Mouse (Mus musculus) gastrocnemius, adult 18-20 months (tissue): Measurements from ENCODE around the gene Smco3. TPM values are rescaled to one million over a fixed set of nuclear protein-coding genes. Genes with fewer than 3 reads are reported as not detected.
A peak's percentile ranks its signal among the peaks of the same experiment; 100 is the strongest.

Experiments
- DNase-seq: peaks from one replicate; pipeline ENCODE4 v3.0.0; 2021; ENCODE audit warnings: low spot score
- total RNA-seq, 2 experiments: library from RNA; stranded (reverse); gene quantifications; 2 replicates each; pipeline ENCODE4 v1.2.3; 2021

The Smco3 gene
- total RNA-seq, 2 experiments from 2014 or later = 0.21 to 0.28 TPM

DNA sequence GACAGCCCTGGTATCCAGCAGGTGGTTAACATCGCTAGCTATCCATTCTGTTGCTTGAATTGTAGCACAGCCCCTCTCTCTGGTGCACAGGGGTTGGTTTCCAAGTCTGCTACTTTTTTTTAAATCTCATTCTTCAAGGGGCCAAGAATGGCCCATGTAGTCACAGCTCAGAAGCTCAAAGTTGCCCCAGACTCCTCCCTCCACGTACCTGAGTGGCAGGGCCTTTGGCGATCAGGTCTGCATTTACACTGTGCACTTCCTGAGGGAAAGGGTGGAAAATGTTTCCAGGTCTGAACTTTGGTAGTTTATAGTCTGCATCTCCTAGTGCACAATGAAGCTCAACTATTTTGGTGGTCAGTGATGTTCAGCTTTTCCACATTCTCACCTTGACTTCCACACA is 12.0 kb upstream of the Smco3 start:
- no peak for DNase-seq

DNA sequence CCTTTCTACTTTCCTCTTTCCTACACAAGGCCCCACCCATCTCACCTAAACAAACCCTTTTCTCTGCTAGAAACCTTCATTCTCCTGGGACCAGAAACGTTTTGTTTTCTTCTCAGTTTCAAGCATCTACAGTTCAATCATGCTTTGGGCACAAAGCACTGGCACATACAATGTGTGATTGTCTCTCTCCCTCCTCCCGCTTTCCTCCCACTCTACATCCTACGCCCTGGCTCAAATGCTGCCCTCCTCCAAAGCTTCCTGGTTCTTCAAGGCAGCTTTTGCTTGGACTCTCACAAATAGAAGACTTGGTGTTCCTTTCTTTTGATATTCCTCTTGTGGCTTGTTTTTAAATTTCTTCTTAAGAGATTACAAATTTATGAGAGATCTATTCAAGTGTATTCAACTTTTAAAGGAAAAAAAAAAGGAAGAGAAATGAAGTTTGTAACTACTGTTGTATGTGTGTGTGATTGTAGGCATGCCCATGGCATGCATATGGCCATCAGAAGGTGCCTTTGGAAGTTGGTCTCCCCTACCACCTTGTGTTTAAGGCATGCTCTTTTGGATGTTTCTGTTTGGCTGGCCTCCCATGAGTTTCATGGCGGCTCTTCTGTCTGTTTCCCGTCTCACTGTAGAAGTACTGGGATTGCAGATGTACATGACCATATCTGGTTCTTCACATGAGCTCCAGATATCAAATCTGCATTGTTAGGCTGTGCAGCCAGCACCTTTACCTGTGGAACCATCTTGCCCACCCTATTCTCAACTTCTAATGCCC is 10.6 kb upstream of the Smco3 start:
- DNase-seq = no peak

DNA sequence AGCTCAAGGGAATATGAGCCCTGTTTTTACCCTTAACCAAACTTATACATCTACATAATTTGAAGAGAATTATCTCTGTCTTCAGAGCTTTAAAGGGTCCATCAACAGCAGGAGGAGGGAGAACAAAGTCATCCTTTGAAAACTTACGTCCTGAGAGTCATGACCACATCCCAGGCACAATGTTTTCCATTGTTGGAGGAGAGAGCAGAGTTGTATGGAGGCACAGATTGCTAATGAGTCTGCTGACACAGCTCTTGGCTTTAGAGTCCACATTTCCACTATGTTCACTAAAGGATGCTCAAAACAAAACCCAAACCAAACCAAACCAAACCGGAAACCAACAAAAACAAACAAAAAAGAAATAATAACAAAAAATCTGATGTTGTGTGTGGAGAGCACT is 9.7 kb upstream of the Smco3 start:
- no peak for DNase-seq

DNA sequence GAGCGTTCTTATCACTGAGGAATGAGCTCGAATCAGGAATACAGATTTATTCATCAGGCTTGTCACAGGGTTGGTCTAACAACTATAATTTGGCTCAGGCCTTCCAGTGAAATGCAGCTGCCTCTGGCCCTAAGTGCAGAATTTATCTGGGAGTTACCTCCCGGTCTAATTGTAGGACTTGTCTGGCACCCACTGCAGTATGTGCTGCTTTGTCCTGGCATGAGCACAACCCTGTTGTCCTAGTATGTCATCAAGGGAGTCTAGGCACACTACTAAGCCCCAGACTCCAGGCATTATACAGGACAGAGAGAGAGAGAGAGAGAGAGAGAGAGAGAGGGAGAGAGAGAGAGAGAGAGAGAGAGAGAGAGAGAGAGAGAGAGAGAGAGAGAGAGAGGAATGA is 2.1 kb upstream of the Smco3 start:
- DNase-seq = no peak

DNA sequence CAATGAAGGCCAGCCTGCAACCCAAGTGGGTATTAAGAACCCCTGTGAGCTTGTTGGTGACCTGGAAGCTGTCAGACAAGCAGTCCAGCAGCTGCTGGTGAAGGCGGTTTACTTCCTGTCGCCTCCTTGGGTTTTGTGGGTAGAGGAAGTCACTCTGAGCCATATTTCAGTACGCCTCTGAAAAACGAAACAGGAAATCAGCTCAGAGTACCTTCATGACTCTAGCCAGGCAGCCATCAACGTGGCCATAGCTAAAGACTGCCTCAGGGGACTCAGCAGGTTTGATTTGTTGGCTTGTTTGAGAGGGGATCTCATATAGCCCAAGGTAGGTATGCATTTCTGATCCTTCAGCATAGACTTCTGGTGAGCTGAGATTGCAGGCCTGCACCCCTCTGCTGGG is 3.5 kb downstream of the Smco3 start:
- DNase-seq = no peak

DNA sequence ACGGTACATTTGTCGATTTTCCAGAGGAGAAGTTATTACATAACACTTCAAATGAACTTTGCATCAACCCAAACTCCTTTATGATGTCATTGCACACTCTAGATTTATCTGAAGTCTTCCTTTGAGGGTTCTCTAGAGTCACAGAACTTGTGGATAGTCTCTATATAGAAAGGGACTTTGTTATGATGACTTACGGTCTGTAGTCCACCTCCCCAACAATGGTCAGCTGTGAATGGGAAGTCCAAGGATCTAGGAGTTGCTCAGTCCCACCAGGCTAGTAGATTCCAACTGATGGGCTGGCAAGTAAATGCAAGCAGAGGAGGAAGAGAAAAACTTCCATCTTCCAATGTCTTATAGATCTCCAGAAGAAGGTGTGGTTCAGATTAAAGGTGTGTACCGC is 6.6 kb downstream of the Smco3 start:
- DNase-seq = no peak

DNA sequence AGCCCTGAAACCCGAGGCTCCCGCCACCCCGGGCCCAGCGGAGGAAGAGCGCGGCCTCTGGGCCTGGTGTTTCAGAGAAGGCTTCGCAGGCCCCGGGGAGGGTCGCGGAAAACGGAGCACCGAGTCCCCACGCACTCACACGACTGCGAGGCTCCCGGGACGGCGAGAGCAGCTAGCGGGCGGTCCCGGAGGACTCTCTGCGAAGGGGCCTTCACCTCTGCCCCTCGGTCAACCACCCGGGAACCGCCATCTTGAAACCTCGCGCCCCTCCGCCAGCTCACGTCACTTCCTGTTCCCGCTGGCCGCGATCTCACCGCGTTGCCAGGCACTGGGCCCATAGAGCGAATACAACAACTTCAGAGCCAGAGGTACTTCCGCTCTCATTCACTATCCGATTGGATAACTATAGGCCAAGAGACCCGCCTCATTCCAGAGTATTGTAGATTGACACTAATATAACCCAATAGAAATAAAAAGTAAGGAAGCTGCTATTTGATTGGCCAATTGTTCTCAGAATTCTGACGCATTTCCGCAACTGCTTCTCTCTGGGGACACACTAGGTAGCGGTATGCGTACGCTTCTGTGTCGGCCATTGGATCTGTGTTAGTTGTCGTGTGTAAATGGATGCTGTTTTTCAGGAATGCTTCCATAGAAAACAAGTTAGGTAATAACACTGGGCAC is 7.2 kb downstream of the Smco3 start, which contains the start of gene Wbp11:
Wbp11 (minus strand) TSS at position 353 of the 681 bp plus-strand sequence.
- peak; percentile 97 for DNase-seq

DNA sequence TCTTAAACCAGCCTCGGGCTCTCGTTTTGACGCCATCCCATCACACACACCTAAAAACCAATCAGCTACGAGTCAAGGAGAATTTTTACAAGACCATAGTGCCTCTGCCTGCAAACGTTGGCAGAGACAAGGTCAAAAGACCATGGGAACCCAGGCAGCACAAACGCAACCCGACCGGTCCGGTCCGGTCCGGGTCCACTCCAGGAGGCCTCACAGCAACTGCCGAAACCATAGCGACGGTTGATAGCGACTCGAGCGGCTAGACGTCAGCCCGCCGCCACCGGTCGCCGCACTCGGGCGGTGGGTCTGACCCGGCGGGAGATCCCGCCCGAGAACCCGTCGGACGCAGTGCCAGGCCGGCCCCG is 7.8 kb downstream of the Smco3 start, which contains the start of gene BC049715:
BC049715 (plus strand) TSS at position 111 of the 365 bp plus-strand sequence.
- no peak for DNase-seq

DNA sequence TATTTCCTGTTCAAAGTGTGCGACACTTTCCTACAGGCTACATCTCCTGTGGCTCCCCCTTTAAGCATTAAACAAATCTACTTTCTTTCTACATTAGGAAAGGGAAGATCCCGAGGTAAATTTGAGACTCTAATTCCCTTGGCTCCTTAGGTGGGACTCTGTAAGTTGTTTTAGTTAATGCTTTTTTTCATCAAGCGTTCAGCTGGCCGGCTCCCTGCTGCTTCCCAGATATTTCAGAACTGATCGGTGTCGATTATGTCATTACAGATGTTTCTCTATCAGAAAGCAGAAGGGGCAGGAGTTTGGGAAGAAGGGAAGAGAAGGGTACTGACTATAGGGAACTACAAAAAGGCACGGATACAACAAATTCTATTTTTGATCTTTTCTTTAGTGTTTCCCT is 8.1 kb downstream of the Smco3 start:
- no peak for DNase-seq

DNA sequence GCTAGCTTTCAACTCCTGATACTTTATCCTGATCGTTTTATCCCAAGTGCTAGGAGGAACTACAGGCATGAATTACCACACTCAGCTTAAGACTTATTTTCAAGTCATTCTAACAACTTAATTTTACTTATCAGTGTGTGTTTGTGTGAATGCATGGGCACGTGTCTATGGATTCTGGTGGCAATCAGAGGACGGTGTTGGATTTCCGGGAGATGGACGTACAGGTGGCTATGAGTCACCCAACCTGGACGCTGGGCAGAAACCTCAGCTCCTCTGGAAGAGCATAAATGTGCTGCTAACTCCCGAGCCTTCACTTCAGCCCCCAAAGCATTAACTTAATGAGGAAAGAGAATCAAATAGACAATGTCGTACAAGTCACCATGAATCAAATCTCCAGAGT is 10.3 kb downstream of the Smco3 start:
- no peak for DNase-seq

DNA sequence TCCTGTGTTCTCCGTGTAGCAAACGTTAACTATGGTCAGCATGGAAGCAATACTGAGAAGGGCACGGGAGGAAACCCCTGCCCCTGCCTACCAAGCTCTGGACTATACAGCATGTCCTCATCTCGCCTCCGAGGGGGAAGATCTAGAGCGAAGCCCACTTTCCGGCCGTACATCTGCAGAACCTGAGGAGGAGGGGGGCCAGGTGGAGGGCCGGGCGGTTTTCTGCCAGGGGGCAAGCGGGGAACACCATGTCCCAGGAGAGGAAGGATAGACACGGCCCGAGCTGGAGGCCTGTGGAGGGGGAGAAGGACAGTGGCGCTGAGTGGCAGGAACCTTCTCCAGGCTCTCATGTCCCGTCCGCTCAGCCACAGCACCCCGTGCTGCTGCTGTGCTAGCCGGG is 14.2 kb downstream of the Smco3 start:
- no peak for DNase-seq

DNA sequence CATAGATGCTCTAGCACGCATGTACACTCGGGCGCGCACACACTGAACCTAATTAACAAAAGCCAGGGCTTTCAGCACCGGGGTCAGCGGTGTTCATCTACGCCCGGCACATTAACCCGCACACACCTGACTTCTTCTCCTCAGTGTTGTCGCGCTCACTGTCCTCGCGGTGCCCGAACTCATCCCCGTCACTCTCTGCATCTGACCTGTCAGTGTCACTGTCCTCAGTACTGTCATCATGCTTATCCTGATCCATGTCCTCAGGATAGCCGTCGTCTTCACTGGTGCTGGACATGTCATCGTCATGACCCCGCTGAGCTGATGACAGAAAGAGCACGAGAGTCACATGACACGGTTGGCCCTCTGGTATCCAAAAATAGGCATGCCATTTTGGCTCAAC is 14.9 kb downstream of the Smco3 start:
- DNase-seq = no peak

DNA sequence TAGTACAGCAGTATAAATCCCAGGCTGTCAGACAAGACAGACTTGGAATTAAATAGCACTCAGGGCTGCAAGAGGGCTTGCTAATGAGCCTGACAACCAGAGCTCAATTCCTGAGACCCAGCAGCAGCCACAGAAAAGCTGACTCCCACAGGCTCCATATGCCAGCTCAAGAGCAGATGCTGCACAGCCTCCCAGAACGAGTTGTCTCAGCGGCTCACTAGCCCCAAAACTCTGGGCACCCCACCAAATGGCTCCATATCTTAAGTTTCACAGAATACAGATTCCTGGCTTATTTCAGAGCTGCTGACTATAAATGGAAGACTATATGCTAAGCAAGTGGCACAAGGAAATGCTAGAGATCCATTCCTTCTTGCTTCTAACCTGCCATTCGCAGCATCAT is 17.7 kb downstream of the Smco3 start:
- DNase-seq = no peak

DNA sequence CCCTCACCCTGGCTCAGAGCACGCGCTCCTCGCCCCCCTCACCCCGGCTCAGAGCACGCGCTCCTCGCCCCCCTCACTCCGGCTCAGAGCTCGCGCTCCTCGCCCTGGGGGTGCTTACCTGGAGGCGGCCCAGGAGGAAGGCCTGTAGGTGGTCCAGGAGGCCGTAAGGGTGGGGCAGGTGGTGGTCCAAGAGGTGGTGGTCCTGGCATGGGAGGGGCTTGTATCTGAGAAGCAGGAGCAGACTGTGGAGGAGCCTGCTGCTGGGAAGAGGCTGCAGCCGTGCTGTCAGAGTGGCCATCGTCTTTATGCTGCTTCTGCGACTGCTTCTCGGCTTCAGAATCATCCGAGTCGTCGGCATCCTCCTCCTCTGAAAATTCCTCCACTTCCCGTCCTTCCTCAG is 18.4 kb downstream of the Smco3 start:
- no peak for DNase-seq

DNA sequence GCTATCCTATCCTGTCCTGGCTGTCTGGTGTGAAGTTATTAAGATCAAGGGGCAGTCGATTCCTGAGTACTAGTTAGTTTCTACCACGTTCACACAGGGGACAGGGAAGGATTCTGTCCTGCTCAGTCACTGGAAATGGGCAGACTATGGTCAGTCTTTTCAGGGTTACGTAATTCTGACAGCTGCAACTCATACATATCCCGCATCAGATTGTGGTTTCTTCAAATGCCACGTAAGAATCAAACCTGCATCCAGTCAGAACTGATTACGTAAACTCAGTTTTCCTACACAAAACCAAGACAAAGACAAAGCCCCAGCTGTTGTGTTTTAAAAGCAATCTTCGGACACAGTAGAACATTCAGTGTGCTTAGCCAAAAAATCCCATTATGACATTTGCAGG is 19.9 kb downstream of the Smco3 start:
- no peak for DNase-seq

DNA sequence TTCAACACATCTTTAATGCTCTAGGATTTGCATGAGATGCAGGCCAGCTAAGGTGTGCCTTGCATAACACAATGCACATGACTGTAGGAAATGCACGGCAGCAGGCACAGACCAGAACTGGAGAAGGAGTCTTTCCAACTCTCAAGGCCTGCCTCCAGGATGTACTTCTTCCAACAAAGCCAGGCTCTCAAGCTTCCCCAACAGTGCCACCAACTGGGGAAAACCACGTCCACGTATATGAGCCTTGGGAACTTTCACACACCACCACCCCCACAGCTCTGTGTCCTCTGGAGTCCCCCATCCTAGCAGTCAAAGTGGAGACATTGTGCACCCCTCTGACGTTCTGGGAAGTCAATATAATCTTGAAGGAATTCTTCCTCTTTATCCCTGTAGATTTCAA is 22.1 kb downstream of the Smco3 start:
- DNase-seq = no peak

DNA sequence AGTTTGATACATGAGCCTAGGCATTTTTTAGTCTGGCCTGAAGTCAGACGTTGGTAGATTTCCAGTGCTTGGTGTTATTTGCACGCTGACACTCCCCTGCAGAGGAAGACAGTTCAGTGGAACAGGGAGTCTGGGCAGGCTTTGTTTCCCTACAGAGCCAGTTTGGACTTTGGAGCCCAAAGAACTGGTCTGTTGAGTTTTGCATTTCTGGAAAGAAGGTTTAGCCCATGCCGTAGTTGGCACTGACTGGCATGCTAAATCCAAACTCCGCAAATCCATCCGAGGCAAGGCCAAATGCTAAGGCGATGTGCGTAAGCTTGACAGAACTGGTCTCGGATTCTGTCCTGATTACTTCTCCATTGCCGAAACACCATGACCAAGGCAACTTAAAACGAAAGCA is 24.1 kb downstream of the Smco3 start:
- DNase-seq = no peak

DNA sequence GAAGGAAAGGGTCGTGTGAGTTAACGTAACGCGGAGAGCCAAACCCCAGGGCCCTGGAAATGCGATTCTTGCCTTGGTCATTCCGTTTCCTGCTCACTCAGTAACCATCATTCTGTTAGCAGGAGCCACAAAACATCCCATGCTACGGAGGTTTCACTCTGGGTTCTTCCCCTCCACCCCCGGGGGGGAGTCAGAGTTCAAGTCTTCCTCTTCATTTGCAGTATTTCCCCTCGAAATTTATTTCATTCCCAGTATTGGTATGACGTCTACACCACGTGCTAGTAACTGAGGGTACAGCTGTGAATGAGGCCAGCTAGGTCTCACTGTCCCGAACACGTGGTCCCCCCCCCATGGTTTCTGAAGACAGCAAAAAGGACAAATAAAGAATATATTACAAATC is 25.6 kb downstream of the Smco3 start:
- no peak for DNase-seq

DNA sequence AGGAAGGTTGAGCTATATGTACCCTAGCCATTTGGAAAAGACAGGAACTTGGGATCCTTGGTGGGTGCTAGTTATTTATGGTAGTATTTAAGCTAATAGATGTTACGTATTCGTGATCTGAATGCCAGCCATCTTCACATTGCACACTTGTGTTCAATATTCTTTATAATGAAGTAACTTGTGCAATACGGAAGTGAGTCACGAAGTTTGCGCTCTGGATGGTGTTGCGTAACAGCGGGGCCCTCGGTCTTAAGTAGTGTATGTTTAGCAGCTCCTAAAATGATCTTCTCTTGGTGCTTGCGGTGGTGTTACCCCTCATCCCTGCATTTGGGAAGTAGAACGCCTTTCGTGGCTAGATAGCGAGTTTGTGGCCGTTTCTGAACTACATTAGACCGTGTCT is 26.2 kb downstream of the Smco3 start:
- DNase-seq = peak; percentile 40

DNA sequence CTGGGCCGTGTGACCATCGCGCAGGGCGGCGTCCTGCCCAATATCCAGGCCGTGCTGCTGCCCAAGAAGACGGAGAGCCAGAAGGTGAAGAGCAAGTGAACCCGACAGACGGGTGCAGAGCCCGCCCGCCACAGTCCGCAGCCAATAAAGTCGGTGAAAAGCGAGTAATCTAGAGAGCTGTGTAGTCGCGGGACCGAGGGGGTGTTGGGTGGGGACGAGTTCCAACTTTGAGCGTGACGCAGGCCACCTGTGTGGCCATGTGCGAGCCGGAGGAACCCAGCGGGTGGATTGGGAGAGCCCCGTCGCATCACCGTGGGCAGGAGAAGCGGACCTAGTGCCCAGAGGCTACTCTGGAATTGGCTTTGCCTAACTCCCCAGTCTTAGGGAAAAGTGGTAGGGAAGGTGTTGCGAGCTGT is 26.6 kb downstream of the Smco3 start:
- DNase-seq = no peak

DNA sequence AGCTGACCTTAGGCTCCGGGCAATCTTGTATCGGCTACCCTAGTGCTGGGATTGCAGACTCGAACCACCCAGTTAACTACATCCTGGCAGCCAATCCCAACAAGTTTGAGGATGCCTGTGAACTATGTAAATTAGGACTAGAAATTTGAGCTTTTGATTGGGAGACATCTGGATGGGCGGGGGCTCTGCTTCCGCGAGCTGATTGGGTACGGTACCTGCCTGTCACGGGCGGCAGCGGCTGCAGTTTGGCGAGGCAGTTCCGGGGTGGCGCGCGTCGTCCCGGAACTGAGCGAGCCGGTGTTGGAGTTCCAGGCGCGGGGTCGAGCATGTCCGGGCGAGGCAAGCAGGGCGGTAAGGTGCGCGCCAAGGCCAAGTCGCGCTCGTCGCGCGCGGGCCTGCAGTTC is 27.2 kb downstream of the Smco3 start, which contains the start of gene H2afj:
H2afj (plus strand) TSS at position 231 of the 404 bp plus-strand sequence.
- peak; percentile 98 for DNase-seq

DNA sequence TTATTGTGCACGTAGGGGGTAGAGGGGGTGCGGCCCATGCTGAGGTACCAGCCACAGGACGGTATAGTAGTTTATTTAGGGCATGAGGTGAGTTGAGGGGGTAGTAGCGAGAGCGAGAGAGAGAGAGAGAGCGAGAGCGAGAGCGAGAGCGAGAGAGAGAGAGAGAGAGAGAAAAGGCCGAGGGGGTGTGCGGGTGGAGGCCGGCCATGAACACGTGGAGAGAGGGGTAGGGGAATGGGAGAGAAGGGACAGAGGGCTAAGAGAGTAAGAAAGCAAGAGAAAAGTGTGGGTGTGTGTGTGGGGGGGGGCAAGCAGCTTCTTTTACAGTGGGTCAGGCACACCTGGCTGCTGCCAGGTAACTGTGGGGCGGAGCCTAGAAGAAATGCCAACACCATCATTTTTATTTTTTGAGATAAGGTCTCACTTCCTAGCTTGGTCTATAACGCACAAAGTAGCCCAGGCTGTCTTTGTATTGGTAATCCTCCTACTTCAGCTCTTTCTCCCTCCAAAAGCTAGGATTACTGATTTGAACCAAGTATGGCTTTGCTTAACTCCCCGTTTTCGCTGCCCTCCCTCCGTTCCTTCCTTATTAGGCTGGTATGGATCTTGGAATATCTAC is 27.7 kb downstream of the Smco3 start:
- no peak for DNase-seq

DNA sequence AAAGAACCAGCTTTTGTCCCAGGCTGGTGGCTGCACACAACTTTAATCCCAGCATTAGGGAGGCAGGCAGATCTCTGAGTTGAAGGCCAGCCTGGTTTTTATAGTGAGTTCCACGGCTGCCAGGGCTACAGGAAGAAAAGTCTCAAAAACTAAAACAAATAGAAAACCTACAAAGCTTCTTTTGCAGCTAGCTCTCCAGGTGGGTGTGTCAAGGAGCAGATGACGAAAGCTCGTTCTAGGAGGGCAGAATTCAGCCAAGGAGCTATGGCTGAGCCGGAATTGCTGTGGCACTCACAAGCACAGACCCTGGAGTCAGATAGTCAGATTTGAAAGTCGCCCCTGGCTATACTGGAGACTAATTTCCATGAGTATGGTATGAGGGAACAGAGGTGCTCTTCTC is 28.4 kb downstream of the Smco3 start:
- no peak for DNase-seq
